Mouse (Mus musculus) right cerebral cortex, adult 2 months (tissue): ENCODE results near the gene Krt83.

ENCODE experiments used
- DNase-seq, 2 experiments: peaks; one replicate each; pipeline ENCODE4 v3.0.0; 2021 to 2022; ENCODE audit warnings: low spot score in 2 of 2

Gene Krt83

GRCm38 (mm10) chr15:101479007-101479665 is 12.2 kb downstream of the Krt83 start:
- DNase-seq = peak; percentile 47 to 53

- no peak for DNase-seq
These were observed 18.3 kb downstream of the Krt83 start, which contains the start of gene Krt86 for GRCm38 (mm10) chr15:101472952-101473528. Krt86 (plus strand) TSS chr15:101473478.

- no peak for DNase-seq
These were observed 22.2 kb downstream of the Krt83 start for GRCm38 (mm10) chr15:101469093-101469492.

GRCm38 (mm10) chr15:101463651-101464050 is 27.7 kb downstream of the Krt83 start, which contains the start of gene Krt81:
Krt81 (minus strand) TSS chr15:101463751.
- no peak for DNase-seq

- DNase-seq = no peak
These were observed 32.0 kb downstream of the Krt83 start for GRCm38 (mm10) chr15:101459283-101459682.

GRCm38 (mm10) chr15:101458361-101458930 is 32.9 kb downstream of the Krt83 start:
- no peak for DNase-seq

- no peak for DNase-seq
These were observed 35.4 kb downstream of the Krt83 start for GRCm38 (mm10) chr15:101455891-101456290.

GRCm38 (mm10) chr15:101455292-101455691 is 36.0 kb downstream of the Krt83 start:
- DNase-seq = no peak

GRCm38 (mm10) chr15:101454774-101455173 is 36.5 kb downstream of the Krt83 start:
- no peak for DNase-seq

- peak; percentile 75 to 79 for DNase-seq
These were observed 38.1 kb downstream of the Krt83 start for GRCm38 (mm10) chr15:101453093-101453736.

GRCm38 (mm10) chr15:101447444-101447843 is 43.9 kb downstream of the Krt83 start, which contains the start of gene Krt88:
Krt88 (plus strand) TSS chr15:101447744.
- no peak for DNase-seq

- no peak for DNase-seq
These were observed 44.7 kb downstream of the Krt83 start for GRCm38 (mm10) chr15:101446572-101446971.

GRCm38 (mm10) chr15:101440837-101441236 is 50.5 kb downstream of the Krt83 start:
- DNase-seq = peak in 1 of 2 experiments; percentile 11

GRCm38 (mm10) chr15:101438555-101438954 is 52.8 kb downstream of the Krt83 start, which contains the start of gene Krt87:
Krt87 (minus strand) TSS chr15:101438804.
- DNase-seq = no peak

- no peak for DNase-seq
These were observed 54.7 kb downstream of the Krt83 start for GRCm38 (mm10) chr15:101436611-101437010.
